Mouse (Mus musculus) embryonic facial prominence, embryonic 10.5 days (tissue): ENCODE measurements around the gene Cyb5d1. TPM values are rescaled to one million over a fixed set of nuclear protein-coding genes. Genes with fewer than 3 reads are reported as not detected.

Experiments used
- DNase-seq: peaks from one replicate; pipeline ENCODE4 v3.0.0-alpha.2; 2017; ENCODE audit warnings: low spot score
- H3K27ac ChIP-seq: fragments of 300-500 bp; sonication (generic); replicated peaks from 2 replicates; pipeline ENCODE4 v1.5.1; 2016; ENCODE audit warnings: mild to moderate bottlenecking
- H3K27me3 ChIP-seq: fragments of 300-500 bp; sonication (generic); replicated peaks from 2 replicates; pipeline ENCODE4 v1.6.1; 2016; ENCODE audit warnings: low read depth, mild to moderate bottlenecking; ENCODE audit not compliant: poor library complexity, severe bottlenecking
- H3K36me3 ChIP-seq: fragments of 300-500 bp; sonication (generic); replicated peaks from 2 replicates; pipeline ENCODE4 v1.6.1; 2016; ENCODE audit warnings: mild to moderate bottlenecking, moderate library complexity
- H3K4me1 ChIP-seq: fragments of 300-500 bp; sonication (generic); 2 replicates; pipeline ENCODE4 v1.6.1; 2016
- H3K4me3 ChIP-seq: fragments of 300-500 bp; sonication (generic); 2 replicates; pipeline ENCODE4 v1.5.1; 2016; ENCODE audit warnings: mild to moderate bottlenecking, moderate library complexity
- H3K9me3 ChIP-seq: fragments of 300-500 bp; sonication (generic); 2 replicates; pipeline ENCODE4 v1.6.1; 2016; ENCODE audit warnings: mild to moderate bottlenecking
- WGBS: fragments of 180-500 bp; shearing (Covaris S2); methylation state at CpG from one replicate; pipeline ENCODE4 v1.1.7; 2016; 5-methylcytosine and 5-hydroxymethylcytosine counted together
- polyA plus RNA-seq: library from polyadenylated mRNA; unstranded; fragments of >200 nt; fragmentation: Nextera tagmentation; extraction: Ambion mirVana; gene quantifications from 2 replicates; pipeline ENCODE4 v1.2.1, GENCODE M21; 2016

Cyb5d1 gene
- polyA plus RNA-seq, 1 experiment from 2014 or later = 49.3 TPM

DNA sequence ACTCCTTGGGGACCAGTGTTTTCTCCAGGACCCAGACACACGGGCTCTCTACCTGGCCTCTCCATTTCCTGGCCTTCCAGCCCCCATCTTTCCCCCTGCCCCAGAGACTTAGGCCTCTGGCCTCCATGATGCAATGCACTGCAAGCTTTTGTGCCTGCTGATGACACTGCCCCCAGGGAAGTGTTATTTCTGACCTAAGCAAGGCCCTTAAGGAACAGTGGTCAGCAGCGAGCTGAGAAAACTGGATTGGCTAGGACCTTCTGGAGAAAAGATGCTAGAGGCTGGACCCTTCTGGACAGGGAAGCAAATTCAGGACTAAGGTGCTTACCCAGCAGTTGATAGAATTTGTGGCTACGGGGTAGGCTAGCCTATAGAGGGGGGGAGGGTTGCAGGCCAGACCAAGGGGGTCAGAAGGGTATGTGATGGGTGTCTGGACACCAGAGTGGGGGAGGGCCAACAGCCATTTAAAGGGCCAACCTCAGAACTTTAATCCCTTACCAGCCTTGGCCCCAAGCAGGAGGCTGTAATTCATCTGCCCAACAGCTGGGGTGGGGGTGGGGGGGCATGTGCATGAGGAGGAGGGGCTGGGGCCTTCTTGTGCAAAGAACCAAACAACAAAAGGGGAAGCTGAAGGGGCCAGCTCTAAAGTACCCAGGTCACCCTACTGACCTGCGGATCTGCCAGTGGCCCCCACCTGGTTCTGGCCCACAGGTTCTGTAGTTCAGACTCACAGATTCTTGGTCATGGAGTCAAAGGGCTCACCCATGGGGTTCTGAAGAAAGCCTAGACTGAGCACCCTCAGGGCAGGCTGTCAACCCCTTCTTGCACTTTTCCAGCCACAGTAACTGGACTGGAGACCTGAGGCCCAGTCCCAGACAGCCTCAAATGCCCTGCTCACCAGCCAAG, 19.2 kb upstream of the Cyb5d1 start:
- peak overlapping the region; percentile 93 for H3K4me3 ChIP-seq
- peaks cover 26% of the 10 kb centered on the region for H3K36me3 ChIP-seq
- H3K4me1 ChIP-seq = peaks cover 94% of the 10 kb centered on the region
- peak; percentile 67 for DNase-seq
- 8% methylated on average over 4 of the region's 4 CpGs for WGBS
- peak overlapping the region; percentile 99 for H3K27ac ChIP-seq
- H3K27me3 ChIP-seq = no peaks in the 10 kb centered on the region
- H3K9me3 ChIP-seq = no peaks in the 10 kb centered on the region

DNA sequence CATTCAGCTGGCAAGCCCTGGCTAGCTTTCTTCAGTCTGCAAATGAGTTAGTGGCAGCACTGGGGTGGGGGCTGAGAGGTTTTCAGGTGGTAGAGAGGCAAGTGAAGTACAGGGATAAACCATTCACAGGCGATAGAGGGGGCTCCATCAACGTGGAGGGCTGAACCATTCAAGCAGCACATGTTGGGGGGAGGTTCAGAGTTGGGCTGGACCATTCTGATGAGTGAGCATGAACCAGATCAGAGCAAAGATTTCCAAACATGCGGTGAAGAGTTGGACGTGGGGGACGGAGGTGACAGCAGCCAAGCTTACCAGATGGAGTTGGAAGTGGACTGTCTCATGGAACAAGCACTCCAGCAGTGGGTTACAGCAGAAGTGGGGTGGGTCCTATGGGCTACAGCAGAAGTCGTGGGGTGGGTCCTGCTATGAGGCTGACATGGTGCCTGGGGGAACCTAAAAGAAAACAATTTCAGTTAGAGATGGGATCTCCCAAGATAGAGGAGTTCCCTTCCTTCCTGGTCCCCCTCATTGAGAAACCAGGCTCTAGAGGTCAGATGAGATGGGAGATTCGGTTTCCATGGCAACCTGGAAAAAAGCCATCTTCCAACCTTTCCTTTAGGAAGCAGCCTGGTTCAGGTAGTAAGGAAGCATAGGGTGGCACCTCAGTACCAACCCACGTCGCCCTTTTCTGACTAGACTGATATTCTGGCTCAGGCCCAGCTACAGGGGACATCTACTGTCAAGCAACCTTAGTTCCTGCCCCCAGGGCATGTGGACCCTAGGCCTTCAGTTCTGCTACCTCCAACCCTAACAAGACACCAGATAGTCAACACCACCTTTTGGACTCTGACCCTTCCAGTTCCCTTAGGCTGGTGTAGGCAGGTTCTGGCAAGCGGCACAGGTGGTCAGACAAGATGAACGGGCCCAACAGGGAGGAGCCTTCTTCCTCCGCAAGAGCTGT, 18.1 kb upstream of the Cyb5d1 start, which contains the start of gene Kdm6b:
Gene Kdm6b (minus strand): TSS at position 455 of the 961 bp plus-strand sequence.
- Histone ChIP-seq H3K4me1 (peaks cover 94% of the 10 kb centered on the region), H3K27ac (peak within 1 kb of the TSS; percentile 99), H3K4me3 (peak within 1 kb of the TSS; percentile 93), H3K27me3 (no peaks in the 10 kb centered on the region), H3K36me3 (peaks cover 26% of the 10 kb centered on the region), H3K9me3 (no peaks in the 10 kb centered on the region)
- WGBS = 40% methylated on average over 12 of the region's 12 CpGs
- DNase-seq = peak; percentile 62

DNA sequence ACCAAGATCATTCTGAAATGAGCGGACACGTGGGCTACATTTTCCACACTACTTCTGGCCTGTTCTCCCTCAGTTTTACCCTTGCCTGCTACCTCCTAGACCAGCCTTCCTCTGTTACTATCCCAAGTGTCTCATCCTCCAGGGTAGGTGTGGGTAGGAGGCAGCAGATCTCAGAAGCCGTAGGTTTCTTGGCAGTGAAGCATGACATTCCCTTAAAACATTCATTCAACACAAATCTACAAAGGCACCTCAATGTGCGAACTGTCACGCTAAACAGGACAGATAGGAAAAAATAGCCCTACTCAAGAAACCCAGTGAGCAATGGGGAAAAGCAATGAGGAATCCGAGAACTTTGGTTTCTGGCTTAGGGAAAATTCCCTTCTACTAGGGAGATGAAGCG, 17.1 kb upstream of the Cyb5d1 start:
- 65% methylated on average over 7 of the region's 7 CpGs for WGBS
- H3K4me1 ChIP-seq = peaks cover 94% of the 10 kb centered on the region
- no peaks in the 10 kb centered on the region for H3K9me3 ChIP-seq
- peaks cover 34% of the 10 kb centered on the region for H3K36me3 ChIP-seq
- H3K27me3 ChIP-seq = no peaks in the 10 kb centered on the region
- peak overlapping the region; percentile 99 for H3K27ac ChIP-seq
- no peak for DNase-seq
- H3K4me3 ChIP-seq = peak overlapping the region; percentile 93

DNA sequence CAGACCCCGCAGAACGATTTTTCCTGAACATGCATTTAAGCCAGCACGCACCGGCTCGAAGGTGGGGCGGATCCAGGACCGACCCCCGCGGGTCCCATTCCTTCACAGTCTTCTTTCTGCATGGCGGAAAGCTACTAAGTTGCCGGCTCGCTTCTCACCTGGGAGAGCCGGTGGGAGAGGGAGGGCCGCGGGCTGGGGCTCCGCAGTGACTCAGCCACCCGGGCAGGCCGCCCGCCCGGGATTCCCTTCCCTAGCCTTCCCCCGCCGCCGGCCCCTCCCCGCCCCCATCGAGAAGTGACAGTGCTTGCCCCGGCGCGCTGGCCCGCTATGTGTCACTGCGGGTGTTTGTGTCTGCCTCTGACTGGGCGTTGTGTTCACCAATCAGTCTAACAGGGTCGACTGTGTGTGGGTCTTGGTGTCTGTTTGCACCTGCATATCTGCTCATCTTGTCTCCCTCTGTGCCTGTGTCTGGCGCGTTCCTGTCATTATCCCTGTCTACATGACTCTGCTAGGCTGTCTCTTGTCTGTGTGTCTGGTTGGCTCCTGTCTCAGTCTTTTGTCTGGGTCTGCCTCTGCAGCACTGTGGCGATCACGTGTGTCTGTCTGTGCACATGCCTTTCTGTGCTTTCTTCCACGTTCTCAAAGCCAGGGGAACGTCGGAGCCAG, 16.2 kb upstream of the Cyb5d1 start:
- Histone ChIP-seq H3K27ac (peak overlapping the region; percentile 90), H3K9me3 (no peaks in the 10 kb centered on the region), H3K27me3 (no peaks in the 10 kb centered on the region), H3K36me3 (peaks cover 42% of the 10 kb centered on the region), H3K4me3 (peak overlapping the region; percentile 93), H3K4me1 (peaks cover 89% of the 10 kb centered on the region)
- 1% methylated on average over 39 of the region's 39 CpGs for WGBS
- peak; percentile 74 for DNase-seq

DNA sequence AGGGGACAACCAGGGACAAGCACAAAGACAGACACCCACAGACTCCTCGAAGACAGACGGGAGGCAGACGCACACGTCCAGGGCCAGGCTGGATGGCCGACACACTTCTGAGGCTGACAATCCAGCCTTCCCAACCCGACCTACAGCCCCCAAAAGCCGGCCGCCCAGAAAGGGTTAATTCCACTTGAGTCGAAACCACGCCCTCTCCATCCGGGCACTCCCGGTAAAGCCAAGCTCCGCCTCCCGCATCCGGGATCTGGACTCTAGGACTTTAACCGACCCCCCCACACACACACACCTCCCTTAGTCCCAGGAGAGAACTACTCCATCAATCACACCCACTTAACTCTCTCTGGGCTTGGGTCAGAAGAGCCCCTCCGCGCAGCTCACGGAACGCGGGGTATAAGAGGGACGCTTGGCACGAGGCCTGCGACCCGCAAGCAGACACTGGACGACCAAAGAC, 15.7 kb upstream of the Cyb5d1 start:
- peak overlapping the region; percentile 90 for H3K27ac ChIP-seq
- no peaks in the 10 kb centered on the region for H3K27me3 ChIP-seq
- DNase-seq = peak; percentile 97
- H3K9me3 ChIP-seq = no peaks in the 10 kb centered on the region
- peaks cover 83% of the 10 kb centered on the region for H3K4me1 ChIP-seq
- peaks cover 48% of the 10 kb centered on the region for H3K36me3 ChIP-seq
- peak overlapping the region; percentile 93 for H3K4me3 ChIP-seq
- under 1% methylated on average over 26 of the region's 26 CpGs for WGBS

DNA sequence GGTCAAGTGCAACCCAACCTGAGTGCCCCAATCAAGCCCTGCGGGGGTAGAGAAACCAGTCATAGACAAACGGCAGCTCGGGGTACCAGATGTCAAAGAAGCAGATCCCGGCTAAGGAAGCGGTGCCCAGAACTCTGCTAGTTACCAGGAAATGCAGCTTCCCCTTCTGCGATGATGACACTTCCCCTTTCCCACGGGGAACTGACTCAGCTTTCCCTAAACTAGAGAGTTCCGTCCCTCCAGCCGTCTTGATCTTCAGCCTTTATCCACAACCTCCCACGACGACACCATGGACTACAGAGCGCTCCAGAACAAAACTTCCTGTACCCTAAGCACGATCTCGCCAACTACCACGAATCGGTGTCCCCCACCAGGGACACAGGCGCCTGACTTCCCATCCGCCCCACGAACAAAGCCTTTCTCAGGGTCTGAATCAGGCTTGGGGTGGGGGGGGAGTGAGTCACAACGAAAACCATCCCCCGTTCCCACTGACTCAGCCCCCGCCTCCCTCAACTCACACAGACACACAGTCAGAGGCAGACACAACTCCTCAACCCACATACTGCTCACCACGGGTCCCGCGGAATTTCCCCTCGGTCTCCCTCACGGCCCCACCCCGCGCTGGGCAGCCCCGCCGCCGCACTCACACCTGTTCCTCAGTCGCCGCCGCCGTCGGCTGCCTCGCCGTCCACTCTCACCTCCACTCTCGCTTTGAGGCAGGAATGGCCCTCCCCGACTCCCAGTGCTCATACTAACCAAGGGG, 15.1 kb upstream of the Cyb5d1 start:
- no peak for DNase-seq

DNA sequence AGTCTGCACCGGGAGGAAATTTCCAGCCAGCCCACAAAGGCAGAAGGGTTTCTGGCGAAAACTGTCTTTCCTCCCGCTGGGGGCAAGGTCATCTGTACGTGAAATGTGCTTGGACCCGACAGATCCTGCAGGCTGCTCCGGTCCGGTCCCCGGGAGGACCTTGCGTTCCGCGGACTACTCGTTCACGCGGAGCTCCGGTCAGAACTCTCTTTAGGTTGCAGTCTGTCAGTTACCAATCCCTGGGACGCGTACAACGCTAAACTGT, 14.5 kb upstream of the Cyb5d1 start:
- Histone ChIP-seq H3K4me1 (peaks cover 73% of the 10 kb centered on the region), H3K36me3 (peaks cover 59% of the 10 kb centered on the region), H3K27me3 (no peaks in the 10 kb centered on the region), H3K4me3 (peak overlapping the region; percentile 93), H3K27ac (peak overlapping the region; percentile 90), H3K9me3 (no peaks in the 10 kb centered on the region)
- WGBS = 0% methylated on average over 18 of the region's 18 CpGs
- DNase-seq = no peak

More for the DNA sequence above, 15.1 kb upstream of the Cyb5d1 start:
- H3K27me3 ChIP-seq = no peaks in the 10 kb centered on the region
- WGBS = under 1% methylated on average over 41 of the region's 41 CpGs
- H3K4me1 ChIP-seq = peaks cover 78% of the 10 kb centered on the region
- peak overlapping the region; percentile 90 for H3K27ac ChIP-seq
- H3K36me3 ChIP-seq = peaks cover 54% of the 10 kb centered on the region
- no peaks in the 10 kb centered on the region for H3K9me3 ChIP-seq
- peak overlapping the region; percentile 93 for H3K4me3 ChIP-seq

DNA sequence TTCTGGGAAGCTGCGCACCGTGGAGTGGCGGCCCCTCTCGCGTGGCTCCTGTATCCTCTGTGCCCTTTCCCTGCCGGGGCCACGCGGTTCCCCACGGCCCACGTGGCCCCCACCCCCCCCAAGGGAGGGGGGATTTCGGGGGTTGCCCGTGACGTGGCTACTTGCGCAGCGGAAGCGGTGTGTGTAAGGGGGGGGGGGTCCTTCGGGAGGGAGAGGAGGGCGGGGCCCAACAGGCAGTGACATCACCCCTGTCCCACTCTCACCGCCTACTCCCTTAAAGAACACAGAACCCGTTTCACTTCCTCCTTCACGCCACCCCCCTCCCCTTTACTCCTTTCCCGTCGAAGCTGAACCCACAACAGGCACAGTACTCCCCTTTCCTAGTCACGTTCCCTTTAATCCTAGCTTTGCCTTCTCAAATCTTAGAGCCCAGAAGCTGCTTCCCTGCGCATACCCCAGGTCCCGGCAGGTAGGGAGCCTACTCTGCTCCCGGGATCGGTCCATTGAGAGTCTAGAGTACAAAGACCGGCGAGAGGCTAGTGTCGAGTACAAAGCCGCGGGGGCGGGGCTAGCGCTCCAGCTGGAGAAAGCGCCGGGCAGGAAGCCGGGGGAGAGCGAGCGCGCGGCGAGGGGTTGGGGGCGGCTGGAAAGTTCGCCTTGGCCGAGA, 14.1 kb upstream of the Cyb5d1 start:
- no peaks in the 10 kb centered on the region for H3K27me3 ChIP-seq
- peak overlapping the region; percentile 93 for H3K4me3 ChIP-seq
- WGBS = under 1% methylated on average over 46 of the region's 46 CpGs
- H3K27ac ChIP-seq = peak overlapping the region; percentile 90
- no peaks in the 10 kb centered on the region for H3K9me3 ChIP-seq
- peaks cover 64% of the 10 kb centered on the region for H3K36me3 ChIP-seq
- H3K4me1 ChIP-seq = peaks cover 69% of the 10 kb centered on the region
- DNase-seq = peak; percentile 91

DNA sequence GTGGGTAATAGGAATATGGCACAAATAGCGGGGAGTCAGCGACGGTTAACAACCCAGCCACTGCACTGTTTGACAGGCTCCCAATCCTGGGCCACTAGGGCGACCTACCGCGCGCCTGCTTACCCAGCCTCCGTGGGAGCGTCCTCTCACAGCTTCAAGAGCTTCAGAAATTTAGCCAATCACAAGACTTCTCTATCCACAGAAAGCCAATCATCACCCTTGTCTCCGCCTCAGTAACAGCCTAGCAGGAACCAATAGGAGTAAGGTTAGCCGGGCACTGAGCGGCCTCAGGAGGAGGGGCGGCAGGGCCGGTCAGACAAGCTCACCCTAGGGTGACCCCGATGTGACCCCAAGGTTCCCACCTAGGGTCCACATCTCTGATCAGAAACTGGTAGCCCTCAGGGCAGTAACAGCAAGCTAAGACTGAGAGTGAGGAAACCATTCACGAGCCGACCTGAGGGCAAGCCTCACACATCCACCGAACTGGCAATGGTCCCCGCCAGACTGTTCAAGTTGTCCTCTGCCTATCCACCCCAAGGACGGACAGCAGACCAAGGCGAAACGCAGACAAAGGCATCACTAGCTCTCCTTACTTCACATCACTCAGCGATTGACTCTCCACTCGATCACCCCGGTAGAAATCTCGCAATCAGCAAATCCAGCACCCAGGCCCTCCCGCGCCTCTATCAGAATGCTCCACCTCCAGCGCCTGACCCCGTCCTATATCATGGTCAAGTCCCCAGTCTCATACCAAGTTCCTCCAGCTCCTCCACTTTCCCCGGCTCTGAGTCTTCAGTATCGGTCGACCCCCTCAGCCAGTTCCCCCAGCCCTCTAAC, 13.3 kb upstream of the Cyb5d1 start:
- WGBS = under 1% methylated on average over 33 of the region's 33 CpGs
- Histone ChIP-seq H3K9me3 (no peaks in the 10 kb centered on the region), H3K27me3 (no peaks in the 10 kb centered on the region), H3K4me3 (peak overlapping the region; percentile 93), H3K4me1 (peaks cover 61% of the 10 kb centered on the region), H3K36me3 (peaks cover 68% of the 10 kb centered on the region), H3K27ac (peak overlapping the region; percentile 90)
- DNase-seq = peak; percentile 86

DNA sequence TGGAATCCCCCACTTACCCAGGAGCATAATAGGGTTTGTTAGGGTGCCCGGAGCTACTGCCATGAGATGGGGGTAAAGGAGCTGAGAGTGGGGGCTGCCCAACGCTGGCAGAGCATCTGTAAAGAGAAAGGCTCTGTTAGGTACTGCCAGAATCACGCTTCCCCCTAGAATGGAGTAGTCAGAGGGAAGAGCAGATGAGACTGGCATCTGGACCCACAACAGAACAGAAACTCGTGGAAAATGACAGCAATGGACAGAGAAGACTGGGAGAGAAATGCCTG, 12.2 kb upstream of the Cyb5d1 start:
- Histone ChIP-seq H3K9me3 (no peaks in the 10 kb centered on the region), H3K4me1 (peaks cover 50% of the 10 kb centered on the region), H3K27ac (no peak overlapping the region), H3K27me3 (no peaks in the 10 kb centered on the region), H3K36me3 (peaks cover 68% of the 10 kb centered on the region), H3K4me3 (peak overlapping the region; percentile 93)
- 89% methylated on average over 4 of the region's 4 CpGs for WGBS
- no peak for DNase-seq
